ENCODE assay signal across 8 mouse cellular contexts in the genomic region with DNA sequence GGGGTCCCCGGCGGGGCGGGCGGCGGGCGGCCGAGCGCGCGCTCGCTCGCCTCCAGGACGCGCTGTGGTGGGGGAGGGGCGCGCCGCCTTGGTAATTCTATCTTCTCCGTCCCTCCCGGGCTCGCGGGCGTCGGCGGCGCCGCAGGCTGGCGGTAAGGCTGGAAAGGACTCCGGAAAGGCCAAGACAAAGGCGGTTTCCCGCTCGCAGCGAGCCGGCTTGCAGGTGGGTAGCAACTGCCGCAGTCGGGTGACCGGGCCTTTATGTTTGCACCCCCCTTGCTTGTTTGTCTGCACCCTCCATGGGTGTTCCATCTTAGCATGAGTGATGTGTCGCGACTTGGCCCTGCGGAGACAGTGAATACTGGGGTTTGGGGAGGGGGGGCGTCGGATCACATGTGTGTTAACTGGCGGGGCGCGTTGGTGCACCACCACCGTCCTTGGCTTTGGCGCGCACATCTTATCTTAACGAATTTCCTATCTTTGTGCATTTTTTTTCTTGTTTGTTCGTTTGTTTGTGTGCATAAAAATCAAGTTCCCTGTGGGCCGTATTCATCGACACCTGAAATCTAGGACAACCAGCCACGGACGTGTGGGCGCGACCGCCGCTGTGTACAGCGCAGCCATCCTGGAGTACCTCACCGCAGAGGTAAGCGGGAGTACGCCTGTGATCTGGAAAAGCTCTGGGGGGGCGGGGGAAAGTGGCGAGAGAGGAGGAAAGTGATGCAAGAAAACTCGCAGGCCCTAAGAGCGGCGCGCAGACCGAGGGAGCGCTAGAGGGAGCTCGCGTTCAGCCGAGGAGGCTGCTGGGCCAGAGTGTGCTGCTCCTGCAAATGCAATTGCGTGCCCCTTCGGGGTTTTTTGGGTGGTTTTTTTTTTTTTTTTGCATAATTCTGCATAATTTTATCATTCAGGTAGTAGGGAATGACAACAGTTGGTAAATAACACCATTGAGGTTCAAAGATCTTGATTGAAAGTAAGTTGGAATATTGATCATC. TPM values are rescaled to one million over a fixed set of nuclear protein-coding genes. Genes with fewer than 3 reads are reported as not detected.
DNase-seq lines count a peak whose midpoint lies in the region; ATAC-seq lines count a peak whose summit lies in the region.

No protein-coding gene starts in this region.

- no peaks in the 10 kb centered on the region for H3K9me3 ChIP-seq in hindbrain, embryonic 13.5 days

- H3K4me1 ChIP-seq in hindbrain, embryonic 13.5 days (replicated peaks) = peaks cover 30% of the 10 kb centered on the region

- H3K27me3 ChIP-seq in hindbrain, embryonic 13.5 days = no peaks in the 10 kb centered on the region

- ATAC-seq in hindbrain, embryonic 13.5 days (ENCODE audit: low FRiP score) = peak; percentile 64

- peak overlapping the region; percentile 57 for H3K4me2 ChIP-seq in hindbrain, embryonic 13.5 days

- H3K9ac ChIP-seq in hindbrain, embryonic 13.5 days = peak overlapping the region; percentile 92

- H3K36me3 ChIP-seq in hindbrain, embryonic 13.5 days = no peaks in the 10 kb centered on the region

- peak overlapping the region; percentile 83 for H3K4me3 ChIP-seq in hindbrain, embryonic 13.5 days

- peak; percentile 80 for DNase-seq in WW6 (ENCODE audit: low read depth, low spot score)
- peak; percentile 93 to 97 for DNase-seq in cerebellum, postnatal 25 days
- DNase-seq in frontal cortex, postnatal 25 days (ENCODE audit: low spot score in 2 of 2) = peak; percentile 71 to 81
- peak; percentile 78 for DNase-seq in left cerebral cortex, adult 11 months (ENCODE audit: low spot score)
- DNase-seq in lung, postnatal 36 days = peak; percentile 92
- DNase-seq in retina, postnatal 1 day = peak; percentile 94
- peak; percentile 96 for DNase-seq in thymus, postnatal 4 days

- WGBS in hindbrain, embryonic 13.5 days = under 1% methylated on average over 61 of the region's 74 CpGs

- peak overlapping the region; percentile 98 for H3K27ac ChIP-seq in hindbrain, embryonic 13.5 days

RNA-seq across cellular contexts. Expression of a gene that starts 1.0 kb away (rescaled TPM):
- polyA plus RNA-seq in hindbrain, embryonic 13.5 days (2015; fragmentation: Nextera tagmentation; extraction: Ambion mirVana) = 1,016 and 1,041 TPM in 2 replicates

RNA-seq across cellular contexts. Expression of a gene that starts 2.2 kb away (rescaled TPM):
- 11.7 and 11.9 TPM in 2 replicates for polyA plus RNA-seq in hindbrain, embryonic 13.5 days (2015; fragmentation: Nextera tagmentation; extraction: Ambion mirVana)

RNA-seq across cellular contexts. Expression of a gene that starts 53.0 kb away (rescaled TPM):
- polyA plus RNA-seq in hindbrain, embryonic 13.5 days (2015; fragmentation: Nextera tagmentation; extraction: Ambion mirVana) = 121 and 130 TPM in 2 replicates

Comparison
In these comparisons a context has a peak if more than half of its experiments do, and no peak if none do; other contexts are left out.
1. Peak in every context shown above with its lines: DNase-seq, ATAC-seq, H3K4me3 ChIP-seq and H3K27ac ChIP-seq.